Mouse (Mus musculus) intestine, postnatal 0 days (tissue): ENCODE measurements around the gene Nfkbie. TPM values are rescaled to one million over a fixed set of nuclear protein-coding genes. Genes with fewer than 3 reads are reported as not detected.

Experiments
- ATAC-seq: fragments of 200-750 bp; cut with Nextera tagmentation; 2 replicates; pipeline ENCODE4 v1.8.0; 2017; ENCODE audit warnings: mild to moderate bottlenecking, moderate TSS enrichment, moderate library complexity
- H3K27ac ChIP-seq: fragments of 300-500 bp; sonication (generic); 2 replicates; pipeline ENCODE4 v1.5.1; 2014; ENCODE audit warnings: mild to moderate bottlenecking, low read depth, low read length, moderate library complexity
- H3K27me3 ChIP-seq: fragments of 300-500 bp; sonication (generic); replicated peaks from 2 replicates; pipeline ENCODE4 v1.6.1; 2014; ENCODE audit warnings: low read length, mixed read lengths; ENCODE audit not compliant: control insufficient read depth, insufficient read depth
- H3K36me3 ChIP-seq: fragments of 300-500 bp; sonication (generic); 2 replicates; pipeline ENCODE4 v1.6.1; 2014; ENCODE audit warnings: mild to moderate bottlenecking, moderate library complexity; ENCODE audit not compliant: control insufficient read depth, insufficient read depth
- H3K4me1 ChIP-seq: fragments of 300-500 bp; sonication (generic); replicated peaks from 2 replicates; pipeline ENCODE4 v1.6.1; 2014; ENCODE audit warnings: antibody characterized with exemption, low read length, mixed read lengths; ENCODE audit not compliant: control insufficient read depth, insufficient read depth
- H3K4me2 ChIP-seq: fragments of 300-500 bp; sonication (generic); replicated peaks from 2 replicates; pipeline ENCODE4 v1.6.1; 2014; ENCODE audit warnings: low read depth, mild to moderate bottlenecking, moderate library complexity
- H3K4me3 ChIP-seq: fragments of 300-500 bp; sonication (generic); 2 replicates; pipeline ENCODE4 v1.5.1; 2014; ENCODE audit warnings: low read depth, low read length
- H3K9ac ChIP-seq: fragments of 300-500 bp; sonication (generic); 2 replicates; pipeline ENCODE4 v1.6.1; 2014; ENCODE audit warnings: mild to moderate bottlenecking, low read depth, low read length
- H3K9me3 ChIP-seq: fragments of 300-500 bp; sonication (generic); 2 replicates; pipeline ENCODE4 v1.6.1; 2016; ENCODE audit warnings: mixed run types; ENCODE audit not compliant: control insufficient read depth
- CTCF ChIP-seq: sonication (generic); IDR thresholded peaks from 2 replicates; pipeline ENCODE4 v1.5.1; 2016; ENCODE audit warnings: low read depth, mild to moderate bottlenecking, control low read depth, antibody characterized with exemption, moderate library complexity
- WGBS: fragments of 180-500 bp; shearing (Covaris S2); extraction: QIAGEN DNeasy Blood & Tissue Kit; methylation state at CpG from one replicate; pipeline ENCODE4 v1.1.7; 2014; 5-methylcytosine and 5-hydroxymethylcytosine counted together
- polyA plus RNA-seq: library from polyadenylated mRNA; unstranded; fragments of >200 nt; fragmentation: Nextera tagmentation; extraction: Ambion mirVana; gene quantifications from 2 replicates; pipeline ENCODE4 v1.2.1, GENCODE M21; 2015

Nfkbie gene
- polyA plus RNA-seq, 1 experiment from 2014 or later, result 4.0 TPM

GRCm38 (mm10) chr17:45545278-45545961, 10.1 kb upstream of the Nfkbie start:
- no peak for TF ChIP-seq CTCF
- Histone ChIP-seq H3K27ac (no peak overlapping the region), H3K4me1 (no peaks in the 10 kb centered on the region), H3K4me3 (peak overlapping the region; percentile 24), H3K9ac (no peak overlapping the region), H3K9me3 (no peaks in the 10 kb centered on the region), H3K4me2 (peak overlapping the region; percentile 35), H3K36me3 (peaks cover 3% of the 10 kb centered on the region; the same call in 1 of the 2 replicates), H3K27me3 (peaks cover 80% of the 10 kb centered on the region)
- 17% methylated on average over 74 of the region's 74 CpGs for WGBS
- no peak for ATAC-seq

GRCm38 (mm10) chr17:45546941-45547340, 8.6 kb upstream of the Nfkbie start:
- ATAC-seq, result no peak
- Histone ChIP-seq H3K27me3 (peaks cover 84% of the 10 kb centered on the region), H3K27ac (no peak overlapping the region), H3K36me3 (peaks cover 3% of the 10 kb centered on the region; the same call in 1 of the 2 replicates), H3K9me3 (no peaks in the 10 kb centered on the region), H3K4me1 (no peaks in the 10 kb centered on the region), H3K4me3 (no peak overlapping the region), H3K9ac (no peak overlapping the region), H3K4me2 (no peak overlapping the region)
- TF ChIP-seq CTCF, result no peak
- WGBS, result 72% methylated on average over 16 of the region's 16 CpGs

GRCm38 (mm10) chr17:45547461-45548190, 7.9 kb upstream of the Nfkbie start:
- Histone ChIP-seq H3K9ac (no peak overlapping the region), H3K9me3 (no peaks in the 10 kb centered on the region), H3K4me1 (no peaks in the 10 kb centered on the region), H3K27ac (no peak overlapping the region), H3K36me3 (peaks cover 3% of the 10 kb centered on the region; the same call in 1 of the 2 replicates), H3K27me3 (peaks cover 83% of the 10 kb centered on the region), H3K4me3 (no peak overlapping the region), H3K4me2 (no peak overlapping the region)
- WGBS, result 81% methylated on average over 5 of the region's 5 CpGs
- peak; percentile 31; the same call in 1 of the 2 replicates for TF ChIP-seq CTCF
- no peak for ATAC-seq

- ATAC-seq, result 0 out of 2 replicates have a peak, but pooled peaks have one; percentile 5
- Histone ChIP-seq H3K36me3 (peaks cover 3% of the 10 kb centered on the region; the same call in 1 of the 2 replicates), H3K4me2 (peak overlapping the region; percentile 93), H3K4me3 (peak overlapping the region; percentile 59), H3K27ac (no peak overlapping the region), H3K27me3 (peaks cover 79% of the 10 kb centered on the region), H3K9ac (peak overlapping the region; percentile 4; the same call in 1 of the 2 replicates), H3K4me1 (no peaks in the 10 kb centered on the region), H3K9me3 (no peaks in the 10 kb centered on the region)
- TF ChIP-seq CTCF, result peak; percentile 48
- 5% methylated on average over 34 of the region's 68 CpGs for WGBS
These were observed 6.7 kb upstream of the Nfkbie start for GRCm38 (mm10) chr17:45548541-45549512.

- no peak within 1 kb of the TSS for H3K27ac ChIP-seq
- TF ChIP-seq CTCF, result peak; percentile 13; the same call in 1 of the 2 replicates
- H3K4me3 ChIP-seq, result peak within 1 kb of the TSS; percentile 59
- no peaks in the 10 kb centered on the region for H3K9me3 ChIP-seq
- H3K36me3 ChIP-seq, result peaks cover 3% of the 10 kb centered on the region; the same call in 1 of the 2 replicates
- H3K4me1 ChIP-seq, result no peaks in the 10 kb centered on the region
- peak within 1 kb of the TSS; percentile 93 for H3K4me2 ChIP-seq
- H3K27me3 ChIP-seq, result peaks cover 70% of the 10 kb centered on the region
- ATAC-seq, result no peak
- peak within 1 kb of the TSS; percentile 4; the same call in 1 of the 2 replicates for H3K9ac ChIP-seq
- WGBS, result 2% methylated on average over 13 of the region's 29 CpGs
These were observed 5.8 kb upstream of the Nfkbie start, which contains the start of gene Tmem151b for GRCm38 (mm10) chr17:45549617-45550181. Gene Tmem151b, minus strand, starts transcription at chr17:45549677.
